Mouse (Mus musculus): ENCODE measurements around the gene Fcer1g.

- TF ChIP-seq CTCF (IDR thresholded peaks at IDR 0.05; ENCODE audit: extremely low read depth, insufficient read depth, low read length), result no peak
- TF ChIP-seq POLR2A (IDR thresholded peaks at IDR 0.05; ENCODE audit: extremely low read depth, insufficient read depth, low read length), result no peak
These were observed 36.4 kb upstream of the Fcer1g start for GRCm38 (mm10) chr1:171270573-171270900.

Measured in cortical plate, adult 2 months (tissue).